Mouse (Mus musculus): Measurements from ENCODE around the gene Hist1h1t. TPM values are rescaled to one million over a fixed set of nuclear protein-coding genes. Genes with fewer than 3 reads are reported as not detected.
"Not testable (repeated sequence)": the region's sequence is repeated elsewhere in the genome, so short reads cannot be mapped to it uniquely, and the experiment has no call there.

The Hist1h1t gene
- polyA plus RNA-seq, 1 experiment, result not detected

- no peak overlapping the region for H3K27ac ChIP-seq (ENCODE audit: insufficient read depth, low read length)
- no peak overlapping the region for H3K4me3 ChIP-seq (ENCODE audit: insufficient read depth, low read length)
These were observed 3.4 kb downstream of the Hist1h1t start for GRCm38 (mm10) chr13:23698996-23699395.

GRCm38 (mm10) chr13:23699767-23700166 is 4.2 kb downstream of the Hist1h1t start:
- Histone ChIP-seq H3K4me3 (ENCODE audit: insufficient read depth, low read length) (no peak overlapping the region), H3K4me1 (ENCODE audit: control insufficient read depth, insufficient read depth, low read length) (no peaks in the 10 kb centered on the region), H3K27ac (ENCODE audit: insufficient read depth, low read length) (no peak overlapping the region)
- TF ChIP-seq POLR2A (IDR thresholded peaks at IDR 0.05; ENCODE audit: extremely low read depth, insufficient read depth, low read length), result no peak
- no peak for TF ChIP-seq CTCF (IDR thresholded peaks at IDR 0.05; ENCODE audit: extremely low read depth, insufficient read depth, low read length)

More at GRCm38 (mm10) chr13:23698996-23699395, 3.4 kb downstream of the Hist1h1t start:
- H3K4me1 ChIP-seq (ENCODE audit: control insufficient read depth, insufficient read depth, low read length), result no peaks in the 10 kb centered on the region
- TF ChIP-seq POLR2A (IDR thresholded peaks at IDR 0.05; ENCODE audit: extremely low read depth, insufficient read depth, low read length) (no peak), CTCF (IDR thresholded peaks at IDR 0.05; ENCODE audit: extremely low read depth, insufficient read depth, low read length) (no peak)

- TF ChIP-seq POLR2A (IDR thresholded peaks at IDR 0.05; ENCODE audit: extremely low read depth, insufficient read depth, low read length) (no peak), CTCF (IDR thresholded peaks at IDR 0.05; ENCODE audit: extremely low read depth, insufficient read depth, low read length) (peak; percentile 81)
- no peak overlapping the region for H3K27ac ChIP-seq (ENCODE audit: insufficient read depth, low read length)
These were observed 5.3 kb downstream of the Hist1h1t start for GRCm38 (mm10) chr13:23700786-23701520.

GRCm38 (mm10) chr13:23702220-23702619 is 6.6 kb downstream of the Hist1h1t start:
- no peaks in the 10 kb centered on the region for H3K4me1 ChIP-seq (ENCODE audit: control insufficient read depth, insufficient read depth, low read length)
- H3K4me3 ChIP-seq (ENCODE audit: insufficient read depth, low read length), result no peak overlapping the region
- no peak overlapping the region for H3K27ac ChIP-seq (ENCODE audit: insufficient read depth, low read length)
- TF ChIP-seq POLR2A (IDR thresholded peaks at IDR 0.05; ENCODE audit: extremely low read depth, insufficient read depth, low read length), result no peak
- no peak for TF ChIP-seq CTCF (IDR thresholded peaks at IDR 0.05; ENCODE audit: extremely low read depth, insufficient read depth, low read length)

More at GRCm38 (mm10) chr13:23700786-23701520, 5.3 kb downstream of the Hist1h1t start:
- no peaks in the 10 kb centered on the region for H3K4me1 ChIP-seq (ENCODE audit: control insufficient read depth, insufficient read depth, low read length)
- no peak overlapping the region for H3K4me3 ChIP-seq (ENCODE audit: insufficient read depth, low read length)

- not testable (repeated sequence) for H3K4me3 ChIP-seq (ENCODE audit: insufficient read depth, low read length); H3K27ac ChIP-seq (ENCODE audit: insufficient read depth, low read length); H3K4me1 ChIP-seq (ENCODE audit: control insufficient read depth, insufficient read depth, low read length)
These were observed 7.2 kb downstream of the Hist1h1t start for GRCm38 (mm10) chr13:23702801-23703200.

GRCm38 (mm10) chr13:23705751-23706356 is 10.2 kb downstream of the Hist1h1t start:
- no peaks in the 10 kb centered on the region for H3K4me1 ChIP-seq (ENCODE audit: control insufficient read depth, insufficient read depth, low read length)
- H3K4me3 ChIP-seq (ENCODE audit: insufficient read depth, low read length), result no peak overlapping the region
- TF ChIP-seq CTCF (IDR thresholded peaks at IDR 0.05; ENCODE audit: extremely low read depth, insufficient read depth, low read length) (no peak), POLR2A (IDR thresholded peaks at IDR 0.05; ENCODE audit: extremely low read depth, insufficient read depth, low read length) (no peak)
- H3K27ac ChIP-seq (ENCODE audit: insufficient read depth, low read length), result no peak overlapping the region

- no peaks in the 10 kb centered on the region for H3K4me1 ChIP-seq (ENCODE audit: control insufficient read depth, insufficient read depth, low read length)
- no peak overlapping the region for H3K4me3 ChIP-seq (ENCODE audit: insufficient read depth, low read length)
- TF ChIP-seq POLR2A (IDR thresholded peaks at IDR 0.05; ENCODE audit: extremely low read depth, insufficient read depth, low read length) (no peak), CTCF (IDR thresholded peaks at IDR 0.05; ENCODE audit: extremely low read depth, insufficient read depth, low read length) (no peak)
- H3K27ac ChIP-seq (ENCODE audit: insufficient read depth, low read length), result no peak overlapping the region
These were observed 11.2 kb downstream of the Hist1h1t start for GRCm38 (mm10) chr13:23706771-23707170.

- no peaks in the 10 kb centered on the region for H3K4me1 ChIP-seq (ENCODE audit: control insufficient read depth, insufficient read depth, low read length)
- TF ChIP-seq CTCF (IDR thresholded peaks at IDR 0.05; ENCODE audit: extremely low read depth, insufficient read depth, low read length), result no peak
- no peak for TF ChIP-seq POLR2A (IDR thresholded peaks at IDR 0.05; ENCODE audit: extremely low read depth, insufficient read depth, low read length)
- no peak overlapping the region for H3K27ac ChIP-seq (ENCODE audit: insufficient read depth, low read length)
- H3K4me3 ChIP-seq (ENCODE audit: insufficient read depth, low read length), result no peak overlapping the region
These were observed 12.4 kb downstream of the Hist1h1t start for GRCm38 (mm10) chr13:23708041-23708440.

GRCm38 (mm10) chr13:23708654-23709053 is 13.0 kb downstream of the Hist1h1t start:
- TF ChIP-seq POLR2A (IDR thresholded peaks at IDR 0.05; ENCODE audit: extremely low read depth, insufficient read depth, low read length) (no peak), CTCF (IDR thresholded peaks at IDR 0.05; ENCODE audit: extremely low read depth, insufficient read depth, low read length) (no peak)
- H3K4me3 ChIP-seq (ENCODE audit: insufficient read depth, low read length), result no peak overlapping the region
- no peak overlapping the region for H3K27ac ChIP-seq (ENCODE audit: insufficient read depth, low read length)
- H3K4me1 ChIP-seq (ENCODE audit: control insufficient read depth, insufficient read depth, low read length), result no peaks in the 10 kb centered on the region

Data from cortical plate, adult 2 months (tissue).